Mouse (Mus musculus) cerebellum, adult 2 months (tissue): ENCODE measurements around the gene Grin3b. TPM values are rescaled to one million over a fixed set of nuclear protein-coding genes. Genes with fewer than 3 reads are reported as not detected.
A peak's percentile ranks its signal among the peaks of the same experiment; 100 is the strongest.

Experiments used
- DNase-seq, 2 experiments: peaks; one replicate each; pipeline ENCODE4 v3.0.0; 2021
- H3K27ac ChIP-seq: fragments of 200-500 bp; 2 replicates; pipeline ENCODE4 v1.5.1; 2012; ENCODE audit warnings: low read length, control low read depth, inconsistent platforms; ENCODE audit not compliant: insufficient read depth
- H3K27me3 ChIP-seq: fragments of 200-500 bp; 2 replicates; pipeline ENCODE4 v1.6.1; 2012; ENCODE audit warnings: inconsistent platforms, mild to moderate bottlenecking, low read length, moderate library complexity; ENCODE audit not compliant: control insufficient read depth, insufficient read depth
- H3K4me1 ChIP-seq: fragments of 200-500 bp; 2 replicates; pipeline ENCODE4 v1.6.1; 2011; ENCODE audit warnings: low read length; ENCODE audit not compliant: control insufficient read depth, insufficient read depth
- H3K4me3 ChIP-seq: fragments of 200-500 bp; replicated peaks from 2 replicates; pipeline ENCODE3; 2011; ENCODE audit warnings: mild to moderate bottlenecking, low read depth, low read length, control low read depth; ENCODE audit not compliant: insufficient read depth
- CTCF ChIP-seq: fragments of 200-500 bp; IDR thresholded peaks from 2 replicates; pipeline ENCODE4 v1.5.1; 2011; ENCODE audit warnings: low read depth, mild to moderate bottlenecking, control low read depth, low read length, moderate library complexity, borderline replicate concordance; ENCODE audit not compliant: insufficient read depth
- POLR2A ChIP-seq: fragments of 200-500 bp; IDR thresholded peaks from 2 replicates; pipeline ENCODE4 v1.6.1; 2011; ENCODE audit warnings: low read length, control low read depth, borderline replicate concordance; ENCODE audit not compliant: insufficient read depth
- WGBS: fragments of 180-500 bp; shearing (Covaris S2); methylation state at CpG from one replicate; pipeline ENCODE4 v1.1.7; 2018; 5-methylcytosine and 5-hydroxymethylcytosine counted together
- polyA plus RNA-seq: library from polyadenylated mRNA; depleted of rRNA; stranded (reverse); fragments of >200 nt; gene quantifications from 2 replicates; pipeline ENCODE4 v1.2.3, GENCODE M21; 2012; rRNA removed

Gene Grin3b
- 5.5 and 5.9 TPM in 2 replicates for polyA plus RNA-seq

DNA sequence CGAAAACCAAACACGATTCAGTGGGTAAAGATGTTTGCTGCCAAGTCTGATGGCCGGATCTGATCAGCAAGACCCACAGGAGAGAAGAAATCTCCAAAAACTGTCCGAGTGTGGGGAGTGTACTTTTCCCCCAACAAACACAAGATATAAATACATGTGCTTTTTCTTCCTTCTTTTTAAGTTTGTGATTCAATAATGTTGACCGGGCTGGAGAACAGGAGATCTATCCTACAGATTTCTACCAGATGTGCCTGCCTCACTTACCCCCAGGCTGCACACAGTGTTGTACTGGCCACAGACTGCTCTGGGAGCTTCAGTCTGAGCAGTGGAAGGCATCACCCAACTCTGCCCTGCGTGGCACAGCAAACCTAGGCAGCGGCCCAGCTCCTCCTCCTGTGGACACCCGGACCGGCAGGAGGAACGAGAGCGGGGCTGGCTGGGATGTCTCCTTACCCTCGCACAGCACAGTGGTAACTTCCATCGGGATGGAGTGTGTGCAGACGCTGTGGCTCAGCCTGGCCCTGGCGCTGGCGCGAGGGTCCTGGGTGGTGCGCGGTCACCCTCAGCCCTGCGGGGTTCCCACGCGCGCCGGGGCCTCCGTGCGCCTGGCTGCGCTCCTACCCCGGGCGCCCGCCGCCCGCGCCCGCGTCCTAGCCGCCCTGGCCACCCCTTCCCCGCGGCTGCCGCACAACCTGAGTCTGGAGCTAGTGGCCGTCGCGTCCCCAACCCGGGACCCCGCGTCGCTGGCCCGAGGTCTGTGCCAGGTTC is at the start of gene Grin3b:
Gene Grin3b, plus strand, starts transcription at position 301 of the 768 bp plus-strand sequence.
- TF ChIP-seq CTCF (no peak), POLR2A (no peak)
- peak within 1 kb of the TSS; percentile 45 for H3K4me3 ChIP-seq
- no peaks in the 10 kb centered on the region for H3K27me3 ChIP-seq
- 5% methylated on average over 47 of the region's 47 CpGs for WGBS
- no peak within 1 kb of the TSS for H3K27ac ChIP-seq
- peak in 1 of 2 experiments; percentile 58 for DNase-seq
- peaks cover 37% of the 10 kb centered on the region for H3K4me1 ChIP-seq

DNA sequence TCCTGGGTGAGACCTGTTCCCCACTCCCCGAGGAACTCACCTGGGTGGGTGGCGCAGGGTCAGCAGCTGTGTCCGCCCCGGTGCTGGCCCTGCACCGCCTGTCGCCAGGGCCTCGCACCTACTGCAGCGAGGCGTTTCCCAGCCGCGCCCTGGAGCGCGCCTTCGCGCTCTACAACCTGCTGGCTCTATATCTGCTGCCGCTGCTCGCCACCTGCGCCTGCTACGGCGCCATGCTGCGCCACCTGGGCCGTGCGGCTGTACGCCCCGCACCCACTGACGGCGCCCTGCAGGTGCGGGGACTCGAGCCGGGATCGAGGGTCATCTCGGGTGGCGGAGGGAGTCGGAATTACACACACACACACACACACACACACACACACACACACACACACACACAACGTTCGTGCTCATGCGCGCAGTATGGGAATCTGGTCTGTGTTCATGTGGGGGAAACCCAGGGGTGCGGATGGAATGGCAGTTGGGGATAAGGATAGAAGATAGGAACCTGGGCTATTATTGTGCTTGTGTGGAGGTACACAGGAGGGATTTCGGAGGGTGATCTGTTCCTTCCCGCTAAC is 49.5 kb upstream of the Grin3b start, which contains the start of gene R3hdm4:
Gene R3hdm4, minus strand, starts transcription at position 251 of the 578 bp plus-strand sequence.
- DNase-seq: peak; percentile 30 to 53
- Histone ChIP-seq H3K27ac (no peak within 1 kb of the TSS), H3K27me3 (no peaks in the 10 kb centered on the region), H3K4me3 (peak within 1 kb of the TSS; percentile 49), H3K4me1 (peaks cover 9% of the 10 kb centered on the region; the same call in 1 of the 2 replicates)
- no peak for TF ChIP-seq POLR2A
- no peak for TF ChIP-seq CTCF
- WGBS: 5% methylated on average over 41 of the region's 41 CpGs

DNA sequence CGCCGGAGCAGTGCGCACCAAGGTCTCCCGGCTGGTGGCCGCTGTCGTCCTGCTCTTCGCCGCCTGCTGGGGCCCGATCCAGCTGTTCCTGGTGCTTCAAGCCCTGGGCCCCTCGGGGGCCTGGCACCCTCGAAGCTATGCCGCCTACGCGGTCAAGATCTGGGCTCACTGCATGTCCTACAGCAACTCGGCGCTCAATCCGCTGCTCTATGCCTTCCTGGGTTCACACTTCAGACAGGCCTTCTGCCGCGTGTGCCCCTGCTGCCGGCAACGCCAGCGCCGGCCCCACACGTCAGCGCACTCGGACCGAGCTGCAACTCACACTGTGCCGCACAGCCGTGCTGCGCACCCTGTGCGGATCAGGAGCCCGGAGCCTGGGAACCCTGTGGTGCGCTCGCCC is 48.9 kb upstream of the Grin3b start:
- peak overlapping the region; percentile 49 for H3K4me3 ChIP-seq
- peak in 1 of 2 experiments; percentile 58 for DNase-seq
- WGBS: 7% methylated on average over 34 of the region's 34 CpGs
- peaks cover 12% of the 10 kb centered on the region; the same call in 1 of the 2 replicates for H3K4me1 ChIP-seq
- no peak for TF ChIP-seq CTCF
- TF ChIP-seq POLR2A: no peak
- no peaks in the 10 kb centered on the region for H3K27me3 ChIP-seq
- no peak overlapping the region for H3K27ac ChIP-seq

DNA sequence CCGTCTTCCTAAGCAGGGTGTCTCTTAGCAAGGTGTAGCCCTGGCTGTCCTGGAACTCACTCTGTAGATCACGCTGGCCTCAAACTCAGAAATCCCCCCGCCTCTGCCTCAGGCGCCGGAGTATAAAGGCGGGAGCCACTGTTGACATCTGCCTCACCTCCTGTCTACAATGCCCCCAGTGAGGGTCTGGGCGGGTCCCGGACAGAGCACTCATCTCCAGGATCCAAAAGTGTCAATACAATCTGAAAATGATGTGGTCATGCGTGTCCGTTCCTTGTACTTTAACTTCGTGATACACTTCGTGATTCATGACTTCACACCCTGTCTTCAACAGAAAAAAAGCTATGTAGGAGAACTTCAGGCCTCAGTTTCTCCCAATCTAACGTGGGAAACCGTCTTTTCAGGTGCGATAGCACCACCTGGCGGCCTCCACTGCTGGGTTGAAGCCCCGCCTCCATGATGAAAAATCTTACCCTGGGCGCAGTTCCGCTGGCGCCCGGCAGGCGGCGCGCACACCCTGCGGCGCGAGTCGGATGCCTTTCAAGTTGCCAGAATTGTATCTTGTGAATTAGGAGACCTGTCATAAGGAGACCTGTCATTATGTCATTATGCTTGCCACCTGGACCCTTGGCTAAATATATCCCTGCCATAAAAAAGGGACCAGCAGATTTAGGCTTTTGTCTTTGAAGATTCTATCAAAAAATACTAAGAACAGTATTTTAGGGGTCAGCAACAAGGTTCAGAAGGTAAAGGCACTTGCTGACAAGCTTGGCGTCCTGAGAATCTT is 45.3 kb upstream of the Grin3b start:
- Histone ChIP-seq H3K27me3 (no peaks in the 10 kb centered on the region), H3K4me1 (peaks cover 24% of the 10 kb centered on the region), H3K4me3 (no peak overlapping the region), H3K27ac (no peak overlapping the region)
- WGBS: 8% methylated on average over 29 of the region's 29 CpGs
- peak; percentile 99 for TF ChIP-seq CTCF
- TF ChIP-seq POLR2A: no peak
- peak; percentile 90 to 97 for DNase-seq

DNA sequence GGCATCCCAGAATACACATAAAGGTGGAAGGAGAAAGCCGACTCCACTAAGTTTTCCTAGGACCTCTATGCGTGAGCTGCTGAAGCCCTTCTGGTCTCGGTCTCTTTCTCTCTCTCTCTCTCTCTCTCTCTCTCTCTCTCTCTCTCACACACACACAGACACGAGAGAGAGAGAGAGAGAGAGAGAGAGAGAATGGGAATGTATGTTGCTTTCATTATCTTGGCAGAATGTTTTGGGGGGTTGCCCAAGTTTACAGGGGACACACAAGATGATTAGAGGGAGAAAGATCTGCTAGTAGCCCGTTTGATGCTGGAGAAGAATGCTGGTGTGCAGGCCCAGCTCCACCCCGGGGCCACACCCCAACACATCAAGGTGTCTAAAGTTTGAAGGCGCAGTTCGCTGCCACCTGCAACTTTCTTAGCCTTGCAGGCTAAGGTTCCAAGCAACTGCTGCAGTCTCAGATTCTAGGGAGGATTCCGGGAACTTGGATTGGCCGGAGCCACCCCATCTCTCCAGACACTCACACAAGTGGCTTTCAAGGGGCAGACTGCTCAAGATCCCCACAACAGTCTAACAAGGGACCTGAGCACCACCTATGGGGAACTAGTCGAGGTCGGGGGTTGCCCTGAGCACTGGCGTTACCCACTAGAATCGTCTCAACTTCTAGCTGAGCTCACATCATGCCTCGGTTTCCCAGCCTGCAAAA is 44.6 kb upstream of the Grin3b start:
- peak overlapping the region; percentile 67 for H3K4me3 ChIP-seq
- WGBS: 7% methylated on average over 15 of the region's 15 CpGs
- peaks cover 23% of the 10 kb centered on the region for H3K4me1 ChIP-seq
- peak overlapping the region; percentile 72 for H3K27ac ChIP-seq
- H3K27me3 ChIP-seq: no peaks in the 10 kb centered on the region
- TF ChIP-seq CTCF (no peak), POLR2A (no peak)
- no peak for DNase-seq

DNA sequence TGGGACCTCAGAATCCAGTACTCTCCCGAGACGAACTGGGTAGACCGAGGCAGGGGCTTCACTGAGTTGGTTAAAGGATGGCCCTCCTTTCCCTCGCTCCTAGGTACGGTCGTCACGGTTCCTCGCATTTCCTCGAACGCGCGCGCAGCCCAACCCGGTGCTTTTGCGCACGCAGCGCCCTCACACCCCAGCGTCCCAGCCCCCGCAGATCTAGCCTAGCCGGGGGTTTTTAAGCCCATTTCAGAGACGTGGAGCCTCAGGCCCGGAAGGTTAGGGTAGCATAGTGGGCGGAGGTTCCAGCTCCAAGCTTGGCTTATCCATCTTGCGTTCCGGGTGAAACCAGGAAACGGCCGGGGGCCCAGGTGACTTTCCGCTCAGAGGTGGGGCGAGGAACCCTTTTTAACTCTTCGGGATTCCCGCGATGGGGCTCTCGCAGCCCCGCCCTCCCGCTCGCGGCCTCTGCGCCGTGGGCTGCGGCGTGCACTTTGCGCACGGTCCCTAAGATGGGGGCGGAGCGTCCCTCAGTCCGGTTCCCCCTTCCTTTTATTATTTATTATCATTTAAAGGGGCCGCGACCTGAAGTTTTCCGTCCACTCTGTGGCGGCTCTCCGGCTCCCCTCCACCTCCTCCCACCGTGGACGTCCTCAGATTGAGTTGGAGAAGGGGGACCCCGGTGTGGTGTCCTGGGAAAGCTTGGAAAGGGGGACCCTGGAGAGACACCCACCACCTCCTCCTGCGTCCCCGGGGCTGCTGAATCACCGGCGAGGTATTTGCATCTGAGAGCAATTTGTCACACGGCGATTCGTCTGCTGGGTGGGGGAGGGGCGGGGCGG is 43.8 kb upstream of the Grin3b start, which contains the start of gene Arid3a:
Gene Arid3a, plus strand, starts transcription at position 553 of the 833 bp plus-strand sequence.
- TF ChIP-seq CTCF (no peak), POLR2A (no peak)
- H3K27me3 ChIP-seq: no peaks in the 10 kb centered on the region
- peak within 1 kb of the TSS; percentile 67 for H3K4me3 ChIP-seq
- peak within 1 kb of the TSS; percentile 74 for H3K27ac ChIP-seq
- WGBS: under 1% methylated on average over 63 of the region's 63 CpGs
- peaks cover 30% of the 10 kb centered on the region for H3K4me1 ChIP-seq
- DNase-seq: peak; percentile 90 to 92
